Mouse (Mus musculus): Measurements from ENCODE around the gene Olfr1346. TPM values are rescaled to one million over a fixed set of nuclear protein-coding genes. Genes with fewer than 3 reads are reported as not detected.

Olfr1346 gene
- polyA plus RNA-seq, 1 experiment from 2014 or later: not detected

- no peaks in the 10 kb centered on the region for H3K36me3 ChIP-seq
- no peaks in the 10 kb centered on the region for H3K27me3 ChIP-seq
- H3K4me2 ChIP-seq: no peak overlapping the region
- no peaks in the 10 kb centered on the region for H3K9me3 ChIP-seq
- H3K9ac ChIP-seq: no peak overlapping the region
- no peak overlapping the region for H3K4me3 ChIP-seq
- 35% methylated on average over 1 of the region's 1 CpGs for WGBS
- H3K27ac ChIP-seq: no peak overlapping the region
- H3K4me1 ChIP-seq: no peaks in the 10 kb centered on the region
- ATAC-seq (ENCODE audit: insufficient number of reproducible peaks, low FRiP score, low TSS enrichment, low read depth): no peak
Measured at GRCm38 (mm10) chr7:6521666-6522065, 54.8 kb downstream of the Olfr1346 start.

DNA sequence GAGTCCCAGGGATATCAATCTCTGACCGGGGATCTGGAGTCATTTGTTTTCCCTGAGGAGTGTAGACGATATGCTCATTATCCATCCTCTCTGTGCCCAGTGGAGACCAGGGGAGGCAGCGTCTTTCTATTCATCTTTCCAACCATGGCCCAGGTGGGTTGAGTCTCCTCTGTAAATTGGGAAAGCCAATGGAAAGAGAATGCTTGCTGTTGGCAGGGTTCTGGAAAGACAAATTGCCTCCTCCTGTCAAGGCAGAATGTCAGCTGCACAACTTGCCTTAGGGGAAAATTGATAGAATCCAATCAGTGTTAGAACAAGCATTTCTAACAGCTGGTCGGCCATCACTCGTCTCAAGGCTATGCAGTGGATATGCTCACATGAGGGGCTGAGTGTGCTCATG lies 55.9 kb downstream of the Olfr1346 start, which contains the start of gene Olfr1349:
TSS of gene Olfr1349 (minus strand) at position 101 of the 400 bp plus-strand sequence.
- 82% methylated on average over 5 of the region's 5 CpGs for WGBS
- no peak for ATAC-seq (ENCODE audit: insufficient number of reproducible peaks, low FRiP score, low TSS enrichment, low read depth)
- Histone ChIP-seq H3K9ac (no peak within 1 kb of the TSS), H3K9me3 (no peaks in the 10 kb centered on the region), H3K4me2 (no peak within 1 kb of the TSS), H3K4me3 (no peak within 1 kb of the TSS), H3K36me3 (no peaks in the 10 kb centered on the region), H3K27me3 (no peaks in the 10 kb centered on the region), H3K27ac (no peak within 1 kb of the TSS), H3K4me1 (no peaks in the 10 kb centered on the region)

DNA sequence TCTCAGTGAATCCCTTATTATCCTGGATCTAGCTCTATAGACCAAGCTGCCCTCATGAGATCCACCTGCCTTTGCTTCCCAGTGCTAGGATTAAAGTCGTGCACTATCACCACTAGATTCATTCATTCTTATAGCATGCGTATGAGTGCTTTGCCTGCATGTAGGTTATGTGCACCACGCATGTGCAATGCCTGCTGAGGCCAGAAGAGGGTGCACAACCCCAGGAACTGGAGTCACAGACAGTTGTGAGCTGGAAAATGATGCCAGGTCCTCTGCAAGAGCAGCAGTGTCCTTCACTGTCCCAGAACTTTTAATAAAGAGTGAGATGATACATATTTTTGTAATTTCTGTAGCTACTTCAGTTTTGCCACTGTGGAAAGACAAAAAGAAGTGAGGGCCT lies 58.1 kb downstream of the Olfr1346 start:
- ATAC-seq (ENCODE audit: insufficient number of reproducible peaks, low FRiP score, low TSS enrichment, low read depth): no peak
- no peaks in the 10 kb centered on the region for H3K27me3 ChIP-seq

DNA sequence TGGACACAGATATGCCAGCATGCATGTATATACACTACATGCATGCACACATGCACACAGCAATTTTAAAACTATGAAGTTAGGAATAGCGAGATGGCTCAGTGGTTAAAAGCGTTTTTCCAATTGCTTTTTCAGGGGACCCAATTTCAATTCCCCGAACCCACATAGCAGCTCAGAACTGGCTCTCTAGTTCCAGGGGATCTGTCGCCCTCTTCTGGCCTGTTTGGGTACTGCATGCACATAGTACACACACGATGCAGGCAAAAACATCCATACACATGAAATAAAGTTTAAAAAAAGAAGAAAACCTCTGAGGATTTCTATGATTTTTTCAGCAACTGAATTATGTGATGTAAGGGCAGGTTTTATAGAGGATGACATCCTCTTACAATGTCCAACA lies 59.2 kb downstream of the Olfr1346 start:
- no peaks in the 10 kb centered on the region for H3K4me1 ChIP-seq
- no peaks in the 10 kb centered on the region for H3K27me3 ChIP-seq
- no peak overlapping the region for H3K4me2 ChIP-seq
- ATAC-seq (ENCODE audit: insufficient number of reproducible peaks, low FRiP score, low TSS enrichment, low read depth): no peak
- no peaks in the 10 kb centered on the region for H3K9me3 ChIP-seq
- no peak overlapping the region for H3K4me3 ChIP-seq
- H3K9ac ChIP-seq: no peak overlapping the region
- 65% methylated on average over 5 of the region's 5 CpGs for WGBS
- no peak overlapping the region for H3K27ac ChIP-seq
- H3K36me3 ChIP-seq: no peaks in the 10 kb centered on the region

More for the DNA sequence above, 58.1 kb downstream of the Olfr1346 start:
- no peak overlapping the region for H3K4me2 ChIP-seq
- H3K4me1 ChIP-seq: no peaks in the 10 kb centered on the region
- H3K9ac ChIP-seq: no peak overlapping the region
- 57% methylated on average over 3 of the region's 3 CpGs for WGBS
- no peaks in the 10 kb centered on the region for H3K36me3 ChIP-seq
- no peak overlapping the region for H3K27ac ChIP-seq
- H3K9me3 ChIP-seq: no peaks in the 10 kb centered on the region
- no peak overlapping the region for H3K4me3 ChIP-seq

Other genes starting within 250 kb of the Olfr1346 start
- not detected in 2 replicates for gene Zscan5b, start 244.8 kb upstream of the Olfr1346 start, polyA plus RNA-seq (2015; fragmentation: Nextera tagmentation; extraction: Ambion mirVana)
- not detected in 2 replicates for gene Epp13, start 214.4 kb upstream of the Olfr1346 start, polyA plus RNA-seq (2015; fragmentation: Nextera tagmentation; extraction: Ambion mirVana)
- 8.9 and 9.1 TPM in 2 replicates for gene Zfp667, start 180.5 kb upstream of the Olfr1346 start, polyA plus RNA-seq (2015; fragmentation: Nextera tagmentation; extraction: Ambion mirVana)
- gene Zfp583, start 135.8 kb upstream of the Olfr1346 start, polyA plus RNA-seq (2015; fragmentation: Nextera tagmentation; extraction: Ambion mirVana): 5.3 and 5.9 TPM in 2 replicates
- gene Gm3854, start 123.3 kb upstream of the Olfr1346 start, polyA plus RNA-seq (2015; fragmentation: Nextera tagmentation; extraction: Ambion mirVana): 1.9 and 2.1 TPM in 2 replicates
- 2.9 and 3.3 TPM in 2 replicates for gene Zfp78, start 103.8 kb upstream of the Olfr1346 start, polyA plus RNA-seq (2015; fragmentation: Nextera tagmentation; extraction: Ambion mirVana)
- 7.8 and 9.2 TPM in 2 replicates for gene Zfp28, start 83.8 kb upstream of the Olfr1346 start, polyA plus RNA-seq (2015; fragmentation: Nextera tagmentation; extraction: Ambion mirVana)
- gene Smim17, start 68.4 kb upstream of the Olfr1346 start, polyA plus RNA-seq (2015; fragmentation: Nextera tagmentation; extraction: Ambion mirVana): 0.29 and 0.56 TPM in 2 replicates
- gene Gm20715, start 56.8 kb upstream of the Olfr1346 start, polyA plus RNA-seq (2015; fragmentation: Nextera tagmentation; extraction: Ambion mirVana): not detected in 2 replicates
- not detected in 2 replicates for gene Olfr1344, start 28.4 kb upstream of the Olfr1346 start, polyA plus RNA-seq (2015; fragmentation: Nextera tagmentation; extraction: Ambion mirVana)
- gene Olfr1336, start 10.9 kb upstream of the Olfr1346 start, polyA plus RNA-seq (2015; fragmentation: Nextera tagmentation; extraction: Ambion mirVana): not detected in 2 replicates
- gene Olfr5, start 19.8 kb downstream of the Olfr1346 start, polyA plus RNA-seq (2015; fragmentation: Nextera tagmentation; extraction: Ambion mirVana): not detected in 2 replicates
- gene Olfr1347, start 32.7 kb downstream of the Olfr1346 start, polyA plus RNA-seq (2015; fragmentation: Nextera tagmentation; extraction: Ambion mirVana): not detected in 2 replicates
- not detected in 2 replicates for gene Olfr1348, start 41.6 kb downstream of the Olfr1346 start, polyA plus RNA-seq (2015; fragmentation: Nextera tagmentation; extraction: Ambion mirVana)
- not detected in 2 replicates for gene Olfr1349, start 55.8 kb downstream of the Olfr1346 start, polyA plus RNA-seq (2015; fragmentation: Nextera tagmentation; extraction: Ambion mirVana)
- not detected in 2 replicates for gene Olfr1350, start 97.7 kb downstream of the Olfr1346 start, polyA plus RNA-seq (2015; fragmentation: Nextera tagmentation; extraction: Ambion mirVana)
- 8.6 and 13.6 TPM in 2 replicates for gene Zim1, start 229.3 kb downstream of the Olfr1346 start, polyA plus RNA-seq (2015; fragmentation: Nextera tagmentation; extraction: Ambion mirVana)

All from limb, embryonic 15.5 days (tissue).